Mouse (Mus musculus) myocyte (in vitro differentiated cells): ENCODE results near the gene Foxo1. TPM values are rescaled to one million over a fixed set of nuclear protein-coding genes. Genes with fewer than 3 reads are reported as not detected.

Experiments
- H3K27me3 ChIP-seq: one replicate; pipeline ENCODE4 v1.6.1; 2011; ENCODE audit not compliant: control insufficient read depth, insufficient read depth, insufficient read length
- H3K36me3 ChIP-seq: one replicate; pipeline ENCODE4 v1.6.1; 2011; ENCODE audit not compliant: control insufficient read depth, insufficient read depth
- H3K4me2 ChIP-seq: one replicate; pipeline ENCODE4 v1.6.1; 2011; ENCODE audit warnings: low read depth, control low read depth
- H3K4me3 ChIP-seq: one replicate; pipeline ENCODE4 v1.5.1; 2011; ENCODE audit warnings: mild to moderate bottlenecking, control low read depth, moderate library complexity
- H3K79me2 ChIP-seq: one replicate; pipeline ENCODE4 v1.6.1; 2011; ENCODE audit not compliant: control insufficient read depth, insufficient read depth
- H3ac ChIP-seq: one replicate; pipeline ENCODE4 v1.6.1; 2011; ENCODE audit not compliant: control insufficient read depth, insufficient read length
- CEBPB ChIP-seq: IDR thresholded peaks from 2 replicates; pipeline ENCODE4 v1.6.1; 2011; ENCODE audit warnings: mild to moderate bottlenecking, moderate library complexity; ENCODE audit not compliant: poor library complexity, insufficient read depth, severe bottlenecking
- E2F4 ChIP-seq: IDR thresholded peaks from one replicate; pipeline ENCODE4 v1.6.1; 2011; ENCODE audit warnings: mild to moderate bottlenecking, control low read depth, moderate library complexity; ENCODE audit not compliant: insufficient read depth
- MAX ChIP-seq: IDR thresholded peaks from one replicate; pipeline ENCODE4 v1.6.1; 2011; ENCODE audit warnings: low read depth, mild to moderate bottlenecking, control low read depth
- MYOD1 ChIP-seq, 3 experiments: IDR thresholded peaks; one replicate each; pipeline ENCODE4 v1.6.1; 2011; ENCODE audit warnings: control low read depth in 2 of 3, low read depth in 2 of 3, mild to moderate bottlenecking in 2 of 3, moderate library complexity in 1 of 3; ENCODE audit not compliant: insufficient read length in 2 of 3, control insufficient read depth in 1 of 3
- MYOG ChIP-seq, 3 experiments: IDR thresholded peaks; one replicate each; pipeline ENCODE4 v1.6.1; 2011; ENCODE audit warnings: control low read depth in 2 of 3, low read depth in 2 of 3, mild to moderate bottlenecking in 2 of 3; ENCODE audit not compliant: insufficient read length in 2 of 3, control insufficient read depth in 1 of 3, insufficient read depth in 1 of 3
- POLR2A ChIP-seq: IDR thresholded peaks from one replicate; pipeline ENCODE4 v1.6.1; 2011; ENCODE audit warnings: low read depth, mild to moderate bottlenecking, control low read depth, moderate library complexity; ENCODE audit not compliant: insufficient read length
- POLR2AphosphoS2 ChIP-seq: IDR thresholded peaks from one replicate; pipeline ENCODE4 v1.6.1; 2011; ENCODE audit warnings: low read depth, control low read depth; ENCODE audit not compliant: insufficient read length
- REST ChIP-seq: IDR thresholded peaks from one replicate; pipeline ENCODE4 v1.6.1; 2011; ENCODE audit warnings: mild to moderate bottlenecking, control low read depth, moderate library complexity; ENCODE audit not compliant: insufficient read depth, insufficient read length
- SRF ChIP-seq: IDR thresholded peaks from one replicate; pipeline ENCODE4 v1.6.1; 2011; ENCODE audit warnings: low read depth; ENCODE audit not compliant: control insufficient read depth, insufficient read length
- TCF12 ChIP-seq: IDR thresholded peaks from one replicate; pipeline ENCODE4 v1.6.1; 2011; ENCODE audit warnings: mild to moderate bottlenecking, control low read depth; ENCODE audit not compliant: poor library complexity, insufficient read depth, severe bottlenecking
- TCF3 ChIP-seq: IDR thresholded peaks from one replicate; pipeline ENCODE4 v1.6.1; 2011; ENCODE audit warnings: low read depth, control low read depth; ENCODE audit not compliant: insufficient read length
- USF1 ChIP-seq: IDR thresholded peaks from one replicate; pipeline ENCODE4 v1.6.1; 2011; ENCODE audit warnings: low read depth, mild to moderate bottlenecking, control low read depth, moderate library complexity
- polyA plus RNA-seq: library from polyadenylated mRNA; unstranded; fragments of >200 nt; fragmentation: generic; extraction: Trizol; gene quantifications from one replicate; pipeline ENCODE4 v1.2.1, GENCODE M21; 2012; ENCODE audit warnings: missing spikeins

Gene Foxo1
- polyA plus RNA-seq, 1 experiment: 7.2 TPM

GRCm38 (mm10) chr3:52351901-52352300, 83.8 kb downstream of the Foxo1 start:
- no peak overlapping the region for H3K4me3 ChIP-seq
- H3K27me3 ChIP-seq: no peaks in the 10 kb centered on the region
- H3K36me3 ChIP-seq: no peaks in the 10 kb centered on the region
- TF ChIP-seq MYOG (IDR thresholded peaks at IDR 0.05; ENCODE audit: control insufficient read depth in 1 of 3, insufficient read depth in 1 of 3, insufficient read length in 2 of 3, low read depth in 2 of 3): no peak
- TF ChIP-seq POLR2A: no peak
- no peak for TF ChIP-seq E2F4
- TF ChIP-seq USF1: no peak
- no peak for TF ChIP-seq SRF
- TF ChIP-seq MYOD1 (IDR thresholded peaks at IDR 0.05; ENCODE audit: control insufficient read depth in 1 of 3, insufficient read length in 2 of 3, low read depth in 2 of 3): no peak
- TF ChIP-seq REST: no peak
- TF ChIP-seq POLR2AphosphoS2: no peak
- no peaks in the 10 kb centered on the region for H3K79me2 ChIP-seq
- H3K4me2 ChIP-seq: no peak overlapping the region
- H3ac ChIP-seq: no peak overlapping the region

- Histone ChIP-seq H3K79me2 (no peaks in the 10 kb centered on the region), H3K4me3 (no peak overlapping the region), H3K36me3 (no peaks in the 10 kb centered on the region), H3ac (no peak overlapping the region), H3K4me2 (no peak overlapping the region), H3K27me3 (no peaks in the 10 kb centered on the region)
- TF ChIP-seq MAX (no peak), MYOD1 (IDR thresholded peaks at IDR 0.05; ENCODE audit: control insufficient read depth in 1 of 3, insufficient read length in 2 of 3, low read depth in 2 of 3) (no peak), POLR2AphosphoS2 (no peak), TCF3 (no peak), E2F4 (no peak), REST (no peak), POLR2A (no peak), MYOG (IDR thresholded peaks at IDR 0.05; ENCODE audit: control insufficient read depth in 1 of 3, insufficient read depth in 1 of 3, insufficient read length in 2 of 3, low read depth in 2 of 3) (no peak), SRF (no peak), TCF12 (no peak), USF1 (no peak), CEBPB (no peak)
Observed at GRCm38 (mm10) chr3:52354203-52354602, 86.1 kb downstream of the Foxo1 start.

GRCm38 (mm10) chr3:52357265-52357953, 89.3 kb downstream of the Foxo1 start:
- TF ChIP-seq TCF12: no peak
- Histone ChIP-seq H3K27me3 (no peaks in the 10 kb centered on the region), H3ac (no peak overlapping the region), H3K79me2 (no peaks in the 10 kb centered on the region), H3K36me3 (no peaks in the 10 kb centered on the region), H3K4me2 (no peak overlapping the region), H3K4me3 (no peak overlapping the region)

- no peak overlapping the region for H3ac ChIP-seq
- TF ChIP-seq TCF3 (no peak), USF1 (no peak), POLR2AphosphoS2 (no peak), POLR2A (no peak), MAX (no peak), REST (no peak)
- H3K36me3 ChIP-seq: no peaks in the 10 kb centered on the region
- no peak overlapping the region for H3K4me3 ChIP-seq
- no peaks in the 10 kb centered on the region for H3K79me2 ChIP-seq
- H3K4me2 ChIP-seq: no peak overlapping the region
- no peaks in the 10 kb centered on the region for H3K27me3 ChIP-seq
Observed at GRCm38 (mm10) chr3:52364576-52364975, 96.4 kb downstream of the Foxo1 start.

- Histone ChIP-seq H3K36me3 (no peaks in the 10 kb centered on the region), H3K4me3 (no peak overlapping the region), H3K4me2 (no peak overlapping the region), H3ac (no peak overlapping the region), H3K27me3 (no peaks in the 10 kb centered on the region), H3K79me2 (no peaks in the 10 kb centered on the region)
- TF ChIP-seq SRF (no peak), E2F4 (no peak), POLR2A (no peak), TCF12 (no peak), CEBPB (no peak), TCF3 (no peak), MAX (no peak), MYOD1 (IDR thresholded peaks at IDR 0.05; ENCODE audit: control insufficient read depth in 1 of 3, insufficient read length in 2 of 3, low read depth in 2 of 3) (peak in 2 of 3 experiments; percentile 22 to 74), MYOG (IDR thresholded peaks at IDR 0.05; ENCODE audit: control insufficient read depth in 1 of 3, insufficient read depth in 1 of 3, insufficient read length in 2 of 3, low read depth in 2 of 3) (peak in 1 of 3 experiments; percentile 61), USF1 (no peak), REST (no peak)
Observed at GRCm38 (mm10) chr3:52369204-52369603, 101.1 kb downstream of the Foxo1 start.
